Mouse (Mus musculus): ENCODE results near the gene Prr13.

The Prr13 gene

DNA sequence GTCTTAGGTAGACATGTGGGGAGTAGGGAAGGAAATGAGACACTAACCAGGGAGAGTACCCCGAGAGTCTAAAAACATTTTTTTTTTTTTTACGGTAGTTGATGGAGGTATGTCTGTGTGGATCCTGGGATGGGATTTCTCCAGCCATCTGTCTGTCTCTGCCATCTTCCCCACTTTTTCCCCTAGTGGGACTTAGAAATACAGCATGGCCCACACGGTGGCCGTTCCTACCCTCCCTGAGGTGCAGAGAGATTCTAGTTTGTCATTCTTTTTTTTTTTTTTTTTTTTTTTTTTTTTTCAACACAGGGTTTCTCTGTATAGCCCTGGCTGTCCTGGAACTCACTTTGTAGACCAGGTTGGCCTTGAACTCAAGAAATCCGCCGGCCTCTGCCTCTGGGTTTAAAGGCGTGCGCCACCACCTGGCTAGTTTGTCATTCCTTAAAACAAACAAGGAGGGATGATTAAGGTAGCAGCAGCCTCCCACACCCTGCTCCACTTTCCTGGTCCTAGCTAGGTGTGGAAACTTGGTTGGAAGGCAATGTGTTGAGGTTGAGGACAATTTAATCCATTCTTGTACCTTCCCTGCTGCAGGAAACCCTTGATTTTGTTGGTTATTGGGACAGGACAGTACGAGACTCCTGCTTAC lies 2.7 kb downstream of the Prr13 start:
- DNase-seq: no peak

DNA sequence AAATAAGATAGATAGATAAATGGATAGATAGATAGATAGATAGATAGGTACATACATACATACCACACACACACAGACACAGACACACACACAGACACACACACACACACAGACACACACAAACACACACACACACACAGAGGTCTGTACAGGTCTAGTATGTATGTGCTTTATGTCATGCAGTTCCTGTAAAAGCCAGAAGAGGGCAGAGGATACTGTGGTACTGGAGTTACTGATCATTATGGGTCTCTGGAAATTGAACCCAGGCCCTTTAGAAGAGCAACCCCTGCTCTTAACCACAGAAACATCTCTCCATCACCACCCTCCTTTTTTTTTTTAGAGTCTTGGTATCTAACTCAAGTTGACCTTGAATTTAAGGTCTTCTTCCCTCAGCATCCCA lies 4.8 kb downstream of the Prr13 start:
- DNase-seq: peak; percentile 62

- no peak for DNase-seq
Observed at GRCm38 (mm10) chr15:102468675-102469370, 10.0 kb downstream of the Prr13 start.

DNA sequence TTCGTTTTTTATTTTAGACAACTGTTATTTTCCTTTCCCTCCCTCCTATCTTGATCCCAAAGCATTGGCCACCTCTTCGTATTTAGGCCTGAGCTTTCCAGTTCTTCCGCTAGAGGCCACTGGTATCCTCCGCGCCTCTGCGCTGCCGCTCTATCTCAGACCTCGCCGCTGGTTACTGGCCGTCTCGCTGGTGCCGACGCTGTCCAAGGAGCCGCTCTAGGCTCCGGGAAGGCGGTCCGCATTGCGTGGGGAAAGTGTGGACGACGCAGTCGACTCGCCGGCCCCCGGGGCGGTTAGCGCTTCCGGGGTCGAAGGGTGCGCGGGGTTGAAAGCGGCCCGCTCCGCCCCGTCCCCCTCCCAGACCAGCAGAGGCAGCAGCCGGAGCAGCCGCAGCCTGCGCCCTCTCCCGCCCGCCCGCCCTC lies 11.4 kb downstream of the Prr13 start, which contains the start of gene Pcbp2:
Pcbp2 (plus strand) TSS at position 357 of the 422 bp plus-strand sequence.
- peak; percentile 97 for DNase-seq

GRCm38 (mm10) chr15:102470605-102471294 lies 11.9 kb downstream of the Prr13 start:
- peak; percentile 82 for DNase-seq

GRCm38 (mm10) chr15:102471295-102471645 lies 12.4 kb downstream of the Prr13 start:
- no peak for DNase-seq

GRCm38 (mm10) chr15:102471727-102472126 lies 12.9 kb downstream of the Prr13 start:
- no peak for DNase-seq

- DNase-seq: no peak
Observed at GRCm38 (mm10) chr15:102473246-102473645, 14.4 kb downstream of the Prr13 start.

DNA sequence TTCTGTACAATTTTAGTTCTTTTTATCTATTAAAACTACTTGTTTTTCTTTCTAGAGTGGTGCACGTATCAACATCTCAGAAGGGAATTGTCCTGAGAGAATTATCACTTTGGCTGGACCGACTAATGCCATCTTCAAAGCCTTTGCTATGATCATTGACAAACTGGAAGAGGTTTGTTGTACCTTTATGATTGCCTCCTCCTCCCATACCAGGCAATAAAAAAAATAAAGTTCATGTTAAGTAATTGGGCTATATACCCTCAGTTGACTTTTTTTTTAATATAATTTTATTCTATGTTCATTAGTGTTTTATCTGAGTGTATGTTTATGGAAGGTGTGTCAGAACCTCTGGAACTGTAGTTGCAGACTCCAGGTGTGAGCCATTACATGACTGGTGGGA lies 15.7 kb downstream of the Prr13 start:
- no peak for DNase-seq

- DNase-seq: no peak
Observed at GRCm38 (mm10) chr15:102483136-102483535, 24.3 kb downstream of the Prr13 start.

- DNase-seq: no peak
Observed at GRCm38 (mm10) chr15:102485853-102486252, 27.0 kb downstream of the Prr13 start.

DNA sequence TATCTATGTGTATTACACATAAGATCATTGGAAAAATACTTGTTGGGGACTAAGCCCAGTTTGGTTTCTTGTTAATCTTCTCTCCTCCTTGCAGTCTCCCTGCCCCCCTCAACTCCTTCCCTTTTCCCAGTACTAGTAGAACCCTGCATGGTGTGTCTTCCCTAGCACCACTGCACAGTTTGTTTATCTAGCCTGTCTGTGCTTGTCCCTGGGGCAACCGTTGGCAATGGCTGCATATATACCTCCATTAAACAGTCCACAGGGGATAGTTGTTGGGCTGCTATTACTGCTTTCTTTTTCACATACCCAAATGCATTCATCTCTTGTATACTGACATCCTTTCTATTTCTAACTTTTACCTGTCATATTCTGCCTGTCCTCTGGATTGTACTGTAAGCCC lies 28.8 kb downstream of the Prr13 start:
- no peak for DNase-seq

DNA sequence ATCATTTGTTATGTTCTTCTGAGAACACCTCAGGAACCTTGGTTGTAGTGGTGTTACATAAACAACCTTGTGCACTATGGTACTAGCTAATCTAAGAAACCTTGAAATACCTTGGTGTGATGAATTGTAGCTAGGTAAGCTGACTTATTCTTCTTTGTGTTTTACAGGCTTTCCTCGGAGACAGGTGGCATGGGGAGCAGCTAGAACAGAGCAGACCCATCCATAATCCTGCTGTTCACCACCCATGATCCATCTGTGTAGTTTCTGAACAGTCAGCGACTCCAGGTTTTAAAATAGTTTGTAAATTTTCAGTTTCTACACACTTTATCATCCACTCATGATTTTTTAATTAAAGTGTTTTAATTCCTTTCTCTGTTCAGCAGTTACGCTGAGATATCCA lies 39.5 kb downstream of the Prr13 start:
- no peak for DNase-seq

DNA sequence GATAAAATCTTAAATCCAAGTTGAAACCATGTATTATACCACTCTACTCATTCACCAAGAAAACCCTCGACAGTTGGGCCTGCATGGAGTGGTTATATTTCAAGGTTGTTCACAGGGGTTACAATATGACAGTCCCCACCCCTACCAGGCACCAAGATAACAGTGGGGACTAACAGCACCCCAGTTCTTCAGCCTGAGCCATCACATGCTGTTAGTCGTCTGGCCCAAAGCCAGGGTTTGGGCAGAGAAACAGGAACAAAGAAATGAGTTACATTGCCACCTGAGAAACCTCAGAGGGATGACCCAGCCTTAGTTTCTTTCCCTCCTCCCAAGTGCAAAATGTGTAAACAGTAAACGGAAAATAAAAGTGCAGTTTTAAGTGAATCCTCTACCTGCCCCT lies 40.5 kb downstream of the Prr13 start:
- DNase-seq: no peak

- DNase-seq: no peak
Observed at GRCm38 (mm10) chr15:102499851-102500250, 41.0 kb downstream of the Prr13 start.

- no peak for DNase-seq
Observed at GRCm38 (mm10) chr15:102500479-102500878, 41.7 kb downstream of the Prr13 start.

- DNase-seq: no peak
Observed at GRCm38 (mm10) chr15:102501084-102501814, 42.4 kb downstream of the Prr13 start.

- peak; percentile 47 for DNase-seq
Observed at GRCm38 (mm10) chr15:102502254-102502840, 43.5 kb downstream of the Prr13 start.

DNA sequence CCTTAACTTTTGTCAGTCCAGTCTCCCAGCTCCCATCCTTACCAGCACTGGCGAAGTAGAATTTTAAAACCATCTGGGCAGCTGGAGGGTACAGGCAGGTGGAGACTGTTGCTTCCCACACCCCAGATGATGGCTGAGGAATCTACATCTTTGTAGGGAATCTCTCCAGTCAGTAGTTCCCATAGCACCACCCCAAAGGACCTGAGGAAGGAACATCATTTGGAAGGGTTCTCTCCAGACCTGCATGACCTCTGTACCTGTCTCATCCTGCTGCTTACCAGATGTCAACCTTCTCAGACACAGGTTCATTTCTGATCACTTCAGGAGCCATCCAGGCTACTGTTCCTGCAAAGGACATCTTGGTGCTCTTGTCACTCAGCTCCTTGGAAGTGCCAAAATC lies 44.6 kb downstream of the Prr13 start, which contains the start of gene Gm10337:
Gm10337 (plus strand) TSS at position 276 of the 400 bp plus-strand sequence.
- no peak for DNase-seq

GRCm38 (mm10) chr15:102503924-102504782 lies 45.3 kb downstream of the Prr13 start:
- DNase-seq: no peak

- DNase-seq: no peak
Observed at GRCm38 (mm10) chr15:102505073-102505769, 46.4 kb downstream of the Prr13 start.

Measured in kidney, adult 9 months (tissue).